Mouse (Mus musculus) left cerebral cortex, postnatal 4 days (tissue): Measurements from ENCODE around the gene H2-M10.3. TPM values are rescaled to one million over a fixed set of nuclear protein-coding genes. Genes with fewer than 3 reads are reported as not detected.
"Not testable (repeated sequence)": the region's sequence is repeated elsewhere in the genome, so short reads cannot be mapped to it uniquely, and the experiment has no call there.

Source experiments
- DNase-seq: peaks from one replicate; pipeline ENCODE4 v3.0.0-alpha.2; 2022
- intact Hi-C: fragments of 180-260 bp; cut with DNase I; formaldehyde crosslinking; loops from one replicate; pipeline ENCODE4 v1.15.1; 2025
- total RNA-seq, 2 experiments: library from RNA; stranded (reverse); gene quantifications; 2 replicates each; pipeline ENCODE4 v1.2.3; 2021

The H2-M10.3 gene
- not detected for total RNA-seq

DNA sequence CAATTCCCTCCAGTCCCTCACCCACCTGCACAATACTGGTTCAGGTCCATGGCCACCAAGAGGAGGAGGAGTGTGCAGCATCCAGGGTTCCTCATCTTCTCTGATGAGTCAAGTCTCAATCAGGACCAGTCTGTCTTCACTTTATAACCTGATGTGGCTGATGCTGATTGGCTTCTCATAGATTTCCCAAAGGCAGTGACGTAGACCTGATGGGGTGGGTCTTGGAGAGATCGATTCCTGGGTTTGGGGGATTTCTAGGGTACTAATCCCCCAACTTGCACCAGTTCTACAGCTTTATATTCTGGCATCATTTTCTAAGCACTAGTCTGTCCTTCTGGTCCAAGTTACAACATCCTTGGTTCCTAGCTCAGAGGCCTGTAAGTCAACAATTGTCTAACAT is at the start of gene H2-M10.3:
Gene H2-M10.3 (minus strand): TSS at position 101 of the 400 bp plus-strand sequence.
- DNase-seq, intact Hi-C loops: not testable (repeated sequence)

- DNase-seq, result no peak
- intact Hi-C loops, result loop anchor here (5.0 kb wide), 1 partner anchor 60 kb away; no protein-coding TSS in a partner anchor
Observed at GRCm38 (mm10) chr17:36417416-36417815, 49.2 kb upstream of the H2-M10.3 start.

DNA sequence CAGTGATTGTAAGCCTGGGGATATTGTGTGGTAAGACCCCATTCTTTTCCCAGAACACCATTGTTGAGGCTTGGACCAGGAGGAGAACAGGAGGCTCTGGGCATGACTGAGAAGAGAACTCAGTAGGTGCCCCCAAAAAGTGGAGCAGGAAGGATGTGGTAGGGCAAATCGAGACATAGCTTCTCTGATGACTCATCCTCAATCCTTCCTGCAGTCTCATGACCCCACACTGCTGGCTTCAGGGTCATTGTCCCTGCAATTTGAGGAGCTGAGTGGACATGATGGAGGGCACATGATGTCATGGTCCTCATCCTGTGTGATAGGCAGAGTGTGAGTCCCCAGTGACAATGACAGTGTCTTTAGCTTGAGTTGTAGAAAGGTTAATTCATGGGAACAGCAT is 47.2 kb upstream of the H2-M10.3 start:
- intact Hi-C loops, result loop anchor here (5.0 kb wide), 1 partner anchor 58 kb away; no protein-coding TSS in a partner anchor

DNA sequence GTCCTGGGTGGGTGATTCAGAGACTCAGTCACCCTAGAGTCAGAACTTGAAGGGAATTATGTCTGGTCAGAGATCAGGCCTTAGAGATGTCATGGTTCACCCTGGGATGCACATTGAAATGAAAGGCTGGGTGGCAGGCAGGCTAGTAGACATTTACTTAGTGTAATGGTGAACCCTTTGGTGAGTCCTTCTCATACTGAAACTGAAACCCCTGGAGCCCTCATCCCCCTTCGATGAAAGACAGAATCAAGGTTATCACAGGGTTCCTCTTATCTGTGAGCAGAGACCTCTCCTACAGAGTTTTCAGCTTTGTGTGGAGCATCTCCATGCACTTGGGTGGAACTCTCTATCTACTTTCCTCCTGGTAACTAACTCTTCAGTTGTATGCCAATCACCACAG is 46.1 kb upstream of the H2-M10.3 start:
- no peak for DNase-seq
- intact Hi-C loops, result no loop called here

More for the DNA sequence above, 47.2 kb upstream of the H2-M10.3 start:
- no peak for DNase-seq

GRCm38 (mm10) chr17:36389907-36390306 is 21.7 kb upstream of the H2-M10.3 start:
- no peak for DNase-seq
- intact Hi-C loops, result no loop called here

- intact Hi-C loops, DNase-seq: not testable (repeated sequence)
Observed at GRCm38 (mm10) chr17:36362404-36362803, 5.8 kb downstream of the H2-M10.3 start.

DNA sequence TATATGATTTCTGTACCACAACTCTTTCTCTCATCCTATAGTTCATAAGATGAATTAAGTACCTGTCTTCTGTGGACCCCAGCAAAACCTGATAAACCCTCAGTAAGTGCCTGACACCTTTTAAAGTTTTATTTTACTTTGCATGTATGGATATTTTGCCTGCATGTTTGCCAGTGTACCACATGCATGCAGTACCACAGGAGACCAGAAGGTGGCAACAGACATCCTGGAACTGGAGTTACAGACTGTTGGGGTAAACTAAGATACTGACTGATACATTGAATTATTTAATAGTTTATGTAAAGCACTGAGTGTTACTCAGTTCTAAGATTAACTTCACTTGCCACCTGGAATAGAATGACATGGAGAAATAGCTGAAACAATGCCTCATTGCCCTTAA is 10.7 kb downstream of the H2-M10.3 start:
- intact Hi-C loops, result loop anchor here (5.0 to 10.0 kb wide), 2 partner anchors 60 to 447 kb away; no protein-coding TSS in a partner anchor
- peak; percentile 39 for DNase-seq

GRCm38 (mm10) chr17:36355763-36356162 is 12.5 kb downstream of the H2-M10.3 start:
- DNase-seq, result no peak
- intact Hi-C loops, result loop anchor here (5.0 to 10.0 kb wide), 2 partner anchors 62 to 449 kb away; no protein-coding TSS in a partner anchor

DNA sequence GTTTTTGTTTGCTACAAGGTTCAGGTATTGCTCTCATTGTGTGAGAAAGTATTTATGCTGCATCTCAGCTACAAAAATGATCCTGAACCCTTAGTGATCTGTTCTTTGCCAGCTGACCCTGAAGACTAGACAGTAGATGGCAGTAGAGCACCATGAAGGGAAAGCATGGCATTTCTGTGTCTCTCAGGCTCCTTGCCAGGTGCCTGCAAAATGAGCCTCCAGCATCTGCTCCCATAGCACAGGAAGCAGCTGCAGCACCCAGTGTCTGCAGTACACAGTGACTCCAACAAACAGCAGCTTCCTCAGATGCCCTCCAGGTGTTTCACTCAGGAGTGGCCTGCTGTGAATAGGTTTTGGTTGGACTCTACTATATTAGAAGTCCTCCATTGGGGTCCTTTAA is 12.9 kb downstream of the H2-M10.3 start:
- intact Hi-C loops, result loop anchor here (5.0 to 10.0 kb wide), 2 partner anchors 62 to 449 kb away; no protein-coding TSS in a partner anchor
- peak; percentile 80 for DNase-seq

- no peak for DNase-seq
- intact Hi-C loops, result no loop called here
Observed at GRCm38 (mm10) chr17:36326055-36326454, 42.2 kb downstream of the H2-M10.3 start, which contains the start of gene H2-M10.1. TSS of gene H2-M10.1 (minus strand) at chr17:36326155.

- DNase-seq, result no peak
Observed at GRCm38 (mm10) chr17:36315689-36316253, 52.4 kb downstream of the H2-M10.3 start.

GRCm38 (mm10) chr17:36315041-36315688 is 53.1 kb downstream of the H2-M10.3 start:
- intact Hi-C loops, result no loop called here
- peak; percentile 71 for DNase-seq

More at GRCm38 (mm10) chr17:36315689-36316253, 52.4 kb downstream of the H2-M10.3 start:
- intact Hi-C loops, result no loop called here

Other genes starting within 250 kb of the H2-M10.3 start
- gene Gm19684, start 246.7 kb downstream of the H2-M10.3 start, total RNA-seq, result not detected
- gene Gm7030, start 239.0 kb downstream of the H2-M10.3 start, total RNA-seq, result not detected
- not detected for gene Gm8909, start 199.9 kb downstream of the H2-M10.3 start, total RNA-seq
- not detected for gene H2-T3, start 178.1 kb downstream of the H2-M10.3 start, total RNA-seq
- gene Rpp21, start 110.3 kb downstream of the H2-M10.3 start, total RNA-seq, result 10 to 100 TPM; 55.3 to 58.4 TPM
- 10 to 100 TPM; 25.3 to 26.2 TPM for gene Trim39, start 96.2 kb downstream of the H2-M10.3 start, total RNA-seq
- gene H2-M10.2, start 81.9 kb downstream of the H2-M10.3 start, total RNA-seq, result not detected
- not detected for gene H2-M10.1, start 42.3 kb downstream of the H2-M10.3 start, total RNA-seq
- gene H2-M10.4, start 93.9 kb upstream of the H2-M10.3 start, total RNA-seq, result not detected
- not detected for gene H2-M11, start 178.7 kb upstream of the H2-M10.3 start, total RNA-seq